Mouse (Mus musculus) CD4-positive, CD25-positive, alpha-beta regulatory T cell (primary cell): ENCODE results near the gene Clec14a. TPM values are rescaled to one million over a fixed set of nuclear protein-coding genes. Genes with fewer than 3 reads are reported as not detected.

Source experiments
- polyA plus RNA-seq: library from polyadenylated mRNA; unstranded; fragments of 100-300 nt; shearing (Covaris generic); gene quantifications from one replicate; pipeline ENCODE4 v1.2.1, GENCODE M21; 2017

Clec14a gene
- not detected for polyA plus RNA-seq

GRCm38 (mm10) chr12:58268563-58269501, at the start of gene Clec14a:
Gene Clec14a, minus strand, starts transcription at chr12:58269290.

Other genes with a start within 250 kb of the Clec14a start
- gene Sstr1, start 57.5 kb downstream of the Clec14a start, polyA plus RNA-seq: not detected